Mouse (Mus musculus): ENCODE measurements around the gene Dcaf4.

Dcaf4 gene

GRCm38 (mm10) chr12:83495961-83496282 lies 24.3 kb upstream of the Dcaf4 start:
- no peak for DNase-seq (ENCODE audit: low read depth, low spot score)

- DNase-seq (ENCODE audit: low read depth, low spot score), result peak; percentile 75
Observed at GRCm38 (mm10) chr12:83496336-83496735, 23.9 kb upstream of the Dcaf4 start.

- DNase-seq (ENCODE audit: low read depth, low spot score), result no peak
Observed at GRCm38 (mm10) chr12:83496736-83497135, 23.5 kb upstream of the Dcaf4 start.

- peak; percentile 73 for DNase-seq (ENCODE audit: low read depth, low spot score)
Observed at GRCm38 (mm10) chr12:83497959-83498358, 22.3 kb upstream of the Dcaf4 start.

GRCm38 (mm10) chr12:83499256-83499655 lies 21.0 kb upstream of the Dcaf4 start:
- DNase-seq (ENCODE audit: low read depth, low spot score), result no peak

- peak; percentile 81 for DNase-seq (ENCODE audit: low read depth, low spot score)
Observed at GRCm38 (mm10) chr12:83502190-83502589, 18.1 kb upstream of the Dcaf4 start.

GRCm38 (mm10) chr12:83506543-83506942 lies 13.7 kb upstream of the Dcaf4 start:
- DNase-seq (ENCODE audit: low read depth, low spot score), result no peak

GRCm38 (mm10) chr12:83510586-83510985 lies 9.7 kb upstream of the Dcaf4 start:
- DNase-seq (ENCODE audit: low read depth, low spot score), result peak; percentile 60

GRCm38 (mm10) chr12:83512783-83513182 lies 7.5 kb upstream of the Dcaf4 start:
- DNase-seq (ENCODE audit: low read depth, low spot score), result no peak

GRCm38 (mm10) chr12:83513185-83513584 lies 7.1 kb upstream of the Dcaf4 start:
- no peak for DNase-seq (ENCODE audit: low read depth, low spot score)

GRCm38 (mm10) chr12:83514216-83514615 lies 6.0 kb upstream of the Dcaf4 start:
- DNase-seq (ENCODE audit: low read depth, low spot score), result no peak

- DNase-seq (ENCODE audit: low read depth, low spot score), result no peak
Observed at GRCm38 (mm10) chr12:83517580-83517979, 2.7 kb upstream of the Dcaf4 start.

- no peak for DNase-seq (ENCODE audit: low read depth, low spot score)
Observed at GRCm38 (mm10) chr12:83521083-83521482, 817 bp downstream of the Dcaf4 start.

GRCm38 (mm10) chr12:83523056-83523455 lies 2.8 kb downstream of the Dcaf4 start:
- DNase-seq (ENCODE audit: low read depth, low spot score), result no peak

GRCm38 (mm10) chr12:83523892-83524291 lies 3.6 kb downstream of the Dcaf4 start:
- DNase-seq (ENCODE audit: low read depth, low spot score), result peak; percentile 86

- peak; percentile 27 for DNase-seq (ENCODE audit: low read depth, low spot score)
Observed at GRCm38 (mm10) chr12:83524329-83524728, 4.1 kb downstream of the Dcaf4 start.

GRCm38 (mm10) chr12:83525822-83526544 lies 5.7 kb downstream of the Dcaf4 start:
- peak; percentile 48 for DNase-seq (ENCODE audit: low read depth, low spot score)

- peak; percentile 75 for DNase-seq (ENCODE audit: low read depth, low spot score)
Observed at GRCm38 (mm10) chr12:83527816-83528215, 7.5 kb downstream of the Dcaf4 start.

- no peak for DNase-seq (ENCODE audit: low read depth, low spot score)
Observed at GRCm38 (mm10) chr12:83528665-83529064, 8.4 kb downstream of the Dcaf4 start.

GRCm38 (mm10) chr12:83531992-83532391 lies 11.7 kb downstream of the Dcaf4 start:
- DNase-seq (ENCODE audit: low read depth, low spot score), result peak; percentile 29

- no peak for DNase-seq (ENCODE audit: low read depth, low spot score)
Observed at GRCm38 (mm10) chr12:83532966-83533365, 12.7 kb downstream of the Dcaf4 start.

GRCm38 (mm10) chr12:83534190-83534589 lies 13.9 kb downstream of the Dcaf4 start:
- no peak for DNase-seq (ENCODE audit: low read depth, low spot score)

GRCm38 (mm10) chr12:83535428-83535827 lies 15.2 kb downstream of the Dcaf4 start:
- DNase-seq (ENCODE audit: low read depth, low spot score), result peak; percentile 44

- peak; percentile 65 for DNase-seq (ENCODE audit: low read depth, low spot score)
Observed at GRCm38 (mm10) chr12:83536039-83536438, 15.8 kb downstream of the Dcaf4 start.
